Mouse (Mus musculus): ENCODE measurements at regions not wholly inside any gene's neighbourhood (a gene's known extent, or its start where the extent isn't known, plus 50 kb on each side); places are given as distances from the start of the nearest gene placed in this dataset.

GRCm38 (mm10) chr3:41478971-41479370, 76.6 kb upstream of the Jade1 start:
- no peak for DNase-seq
- intact Hi-C loops (cut with DNase I) = no loop called here

DNA sequence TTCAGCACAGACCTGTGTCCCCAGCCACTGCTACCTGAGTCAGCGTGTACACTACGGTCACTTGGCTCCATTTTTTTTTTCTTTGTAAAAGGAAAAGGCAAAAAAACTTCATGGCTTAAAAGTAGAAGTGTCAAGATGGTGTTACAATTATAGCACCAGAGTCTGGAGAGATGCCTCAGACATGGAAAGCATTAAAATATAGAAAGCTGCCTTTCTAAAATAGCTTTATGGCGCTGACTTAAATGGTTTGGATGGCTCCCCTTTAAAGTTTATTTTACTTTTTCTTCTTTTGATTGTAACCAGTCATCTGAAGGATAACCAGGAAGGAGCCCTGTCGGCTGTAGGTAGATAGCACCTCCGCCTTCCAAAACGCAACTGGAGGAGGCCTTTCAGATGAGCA, 79.0 kb upstream of the Jade1 start:
- intact Hi-C loops (cut with DNase I) = no loop called here
- DNase-seq = no peak

- no peak for DNase-seq
- intact Hi-C loops (cut with DNase I) = no loop called here
Observed at GRCm38 (mm10) chr3:41472586-41472985, 82.9 kb upstream of the Jade1 start.

DNA sequence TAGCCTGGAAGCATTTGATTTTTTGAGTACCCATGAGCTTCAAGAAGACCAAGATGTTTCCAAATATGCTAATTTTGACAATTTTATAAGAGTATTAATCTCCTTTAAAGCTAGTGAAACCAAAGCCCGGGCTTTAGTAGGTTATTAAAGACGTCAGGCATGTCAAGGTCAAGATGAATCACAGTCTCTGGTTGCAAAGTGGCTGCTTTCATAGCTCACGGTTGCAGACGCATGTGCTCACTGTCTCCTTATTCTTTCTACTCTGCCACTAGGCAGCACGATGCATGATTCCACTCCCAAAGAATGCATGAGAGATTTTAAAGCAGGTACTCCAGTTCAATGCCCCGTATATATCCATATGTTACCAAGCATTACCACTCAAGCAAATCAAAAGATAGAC, 86.4 kb upstream of the Jade1 start:
- DNase-seq = no peak
- intact Hi-C loops (cut with DNase I) = no loop called here

DNA sequence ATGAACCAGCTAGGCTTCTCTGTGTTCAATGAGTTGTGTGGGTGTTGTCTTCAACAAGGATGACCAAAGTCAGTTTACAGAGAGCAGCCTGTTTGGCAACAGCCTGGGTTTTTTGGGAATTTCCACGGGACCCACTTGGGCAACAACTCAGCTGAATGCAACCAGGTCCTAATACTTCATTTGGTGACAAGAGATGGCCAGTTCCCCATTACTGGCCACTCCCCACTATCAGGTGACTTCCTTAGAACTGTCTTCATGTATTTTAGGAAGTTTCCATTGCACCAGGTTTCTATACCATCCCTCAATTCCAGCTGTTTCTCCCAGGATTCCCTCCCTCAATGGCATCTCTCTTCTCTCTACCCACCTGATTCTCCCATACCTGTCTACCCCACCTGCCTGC, 87.7 kb upstream of the Jade1 start:
- intact Hi-C loops (cut with DNase I) = no loop called here
- DNase-seq = no peak

DNA sequence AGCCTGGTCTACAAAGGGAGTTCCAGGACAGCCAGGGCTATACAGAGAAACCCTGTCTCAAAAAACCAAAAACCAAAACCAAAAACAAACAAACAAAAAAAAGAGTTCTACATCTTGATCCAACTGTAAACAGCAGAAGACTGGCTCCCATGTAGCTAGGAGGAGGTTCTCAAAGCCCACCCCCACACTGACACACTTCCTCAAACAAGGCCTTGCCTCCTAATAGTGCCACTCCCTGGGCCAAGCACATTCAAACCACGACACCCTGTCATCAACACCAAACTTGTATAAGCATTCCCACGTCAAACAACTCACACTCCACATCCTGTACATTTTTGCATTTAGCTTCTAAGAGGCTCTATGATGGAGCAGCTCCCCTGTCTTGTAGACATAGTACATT, 89.6 kb upstream of the Jade1 start:
- intact Hi-C loops (cut with DNase I) = no loop called here
- DNase-seq = no peak

- intact Hi-C loops (cut with DNase I) = no loop called here
Observed at GRCm38 (mm10) chr3:41462953-41463644, 92.4 kb upstream of the Jade1 start.

GRCm38 (mm10) chr3:41460131-41460530, 95.4 kb upstream of the Jade1 start:
- intact Hi-C loops (cut with DNase I) = no loop called here

More at GRCm38 (mm10) chr3:41462953-41463644, 92.4 kb upstream of the Jade1 start:
- no peak for DNase-seq

GRCm38 (mm10) chr3:41458156-41458555, 97.4 kb upstream of the Jade1 start:
- intact Hi-C loops (cut with DNase I) = no loop called here
- no peak for DNase-seq

More at GRCm38 (mm10) chr3:41460131-41460530, 95.4 kb upstream of the Jade1 start:
- DNase-seq = no peak

GRCm38 (mm10) chr3:41453525-41453924, 102.0 kb upstream of the Jade1 start:
- intact Hi-C loops (cut with DNase I) = no loop called here
- no peak for DNase-seq

DNA sequence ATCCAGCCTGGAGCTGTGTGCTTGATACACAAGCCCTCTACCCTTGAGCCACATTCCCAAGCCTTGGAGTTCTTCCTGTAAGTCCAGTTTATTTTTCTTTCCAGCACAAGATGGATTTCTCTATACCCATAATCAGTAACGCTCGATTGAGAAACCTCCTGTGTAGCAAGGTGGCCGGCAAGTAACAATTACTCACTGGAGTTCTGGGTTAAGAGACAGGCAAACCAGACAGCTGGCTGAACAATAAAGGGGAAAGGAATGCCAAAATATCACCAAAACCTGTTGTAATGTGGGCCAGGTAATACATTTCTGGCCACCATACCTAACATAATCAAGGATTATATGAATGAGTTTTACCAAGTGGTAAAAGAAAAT, 102.8 kb upstream of the Jade1 start:
- intact Hi-C loops (cut with DNase I) = no loop called here
- no peak for DNase-seq

DNA sequence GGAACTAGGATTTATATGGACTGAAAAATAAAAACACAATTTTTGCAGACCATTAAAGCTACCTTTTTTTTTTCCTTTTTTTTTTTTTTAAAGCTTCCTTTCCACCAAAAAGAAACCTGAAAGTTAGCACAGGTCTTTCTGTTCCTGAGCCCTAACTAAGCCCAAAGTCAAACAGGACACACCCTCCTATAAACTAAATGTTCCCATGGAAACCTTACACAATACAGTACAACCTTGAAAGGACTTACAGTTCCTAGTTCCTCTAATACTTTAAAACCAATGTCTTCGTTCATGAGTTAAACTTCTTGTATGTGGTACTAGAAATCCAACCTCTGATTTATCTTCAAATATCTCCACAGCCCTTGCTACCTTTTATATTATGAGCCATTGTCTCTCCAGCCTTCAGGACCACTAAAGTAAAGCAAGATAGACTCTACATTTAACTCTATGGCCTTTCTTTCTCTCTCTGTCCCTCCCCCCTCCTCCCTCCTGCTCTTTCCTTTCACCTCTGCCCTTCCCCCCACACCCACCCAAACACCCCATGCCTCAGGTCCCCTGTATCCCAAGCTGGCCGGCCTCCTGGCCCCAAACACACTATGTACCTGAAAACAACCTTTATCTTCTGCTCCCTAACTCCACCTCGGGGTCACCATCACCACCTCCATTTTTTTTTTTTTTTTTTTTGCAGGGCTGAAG, 103.4 kb upstream of the Jade1 start:
- intact Hi-C loops (cut with DNase I) = no loop called here
- no peak for DNase-seq

GRCm38 (mm10) chr3:41450696-41451095, 104.8 kb upstream of the Jade1 start:
- intact Hi-C loops (cut with DNase I) = no loop called here
- DNase-seq = no peak

DNA sequence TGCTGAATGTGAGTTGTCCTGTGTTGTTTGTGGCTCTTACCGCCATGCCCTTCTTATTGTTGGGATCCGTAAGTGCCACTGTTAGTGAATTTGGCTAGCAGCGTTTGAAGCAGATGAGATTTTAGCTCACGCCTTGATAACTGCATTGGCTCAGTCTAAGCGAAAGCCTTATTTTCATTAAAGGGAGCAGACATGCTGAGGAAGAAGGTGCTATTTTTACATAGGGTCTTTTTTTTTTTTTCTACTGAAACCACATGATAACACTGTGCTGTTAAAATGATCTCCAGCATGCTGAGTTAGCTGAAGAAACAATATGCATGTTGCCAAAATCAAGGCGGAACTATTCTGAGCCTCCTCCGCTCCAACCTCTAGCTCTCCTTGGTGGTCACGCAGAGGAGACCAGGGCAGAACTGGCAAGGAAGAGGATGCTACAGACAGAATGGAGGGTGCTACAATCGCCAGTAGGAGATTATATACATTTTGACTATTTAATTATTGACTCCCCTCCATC, 111.2 kb upstream of the Jade1 start:
- DNase-seq = no peak
- intact Hi-C loops (cut with DNase I) = no loop called here

- no peak for DNase-seq
- intact Hi-C loops (cut with DNase I) = no loop called here
Observed at GRCm38 (mm10) chr3:41436238-41436637, 119.3 kb upstream of the Jade1 start.

GRCm38 (mm10) chr3:41433106-41433505, 122.4 kb upstream of the Jade1 start:
- no peak for DNase-seq
- intact Hi-C loops (cut with DNase I) = no loop called here

DNA sequence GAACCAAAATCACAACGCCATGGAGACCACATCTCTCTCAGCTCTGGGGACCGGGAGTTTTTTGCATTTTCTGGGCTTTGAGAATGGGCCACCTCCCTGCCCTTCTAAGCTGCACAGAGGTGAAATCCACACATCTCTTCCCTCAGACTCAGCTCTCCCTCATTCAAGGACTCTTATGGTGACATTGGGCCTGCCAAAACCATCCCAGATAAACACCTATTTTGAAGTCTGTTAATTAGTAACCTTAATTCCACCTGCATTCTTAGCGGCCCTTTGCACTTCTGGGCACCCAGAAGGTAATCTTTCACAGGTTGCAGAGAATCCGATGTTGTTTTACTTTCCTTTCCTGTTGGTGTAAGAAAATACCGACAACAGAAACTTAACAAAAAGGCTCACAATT, 123.2 kb upstream of the Jade1 start:
- DNase-seq = no peak

GRCm38 (mm10) chr3:41430191-41430590, 125.3 kb upstream of the Jade1 start:
- no peak for DNase-seq
- intact Hi-C loops (cut with DNase I) = no loop called here

More for the DNA sequence above, 123.2 kb upstream of the Jade1 start:
- intact Hi-C loops (cut with DNase I) = no loop called here

DNA sequence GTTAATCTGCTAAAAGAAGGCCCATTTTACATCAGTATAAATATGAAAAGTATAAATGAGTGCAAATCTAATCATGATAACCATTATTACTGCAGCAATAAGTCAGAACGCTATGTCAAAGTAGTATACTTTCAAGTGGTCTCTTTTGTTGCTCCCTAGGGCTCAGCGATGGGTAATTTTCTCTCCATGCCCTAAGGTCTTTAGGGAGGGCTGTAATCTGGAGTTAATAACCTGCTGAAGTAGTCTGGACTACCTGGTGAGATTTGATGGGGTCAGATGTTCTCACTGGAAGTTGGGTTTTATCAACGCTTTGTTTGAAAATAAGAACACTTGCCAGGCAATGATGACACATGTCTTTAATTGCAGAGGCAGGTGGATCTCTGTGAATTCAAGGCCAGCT, 128.6 kb upstream of the Jade1 start:
- no peak for DNase-seq
- intact Hi-C loops (cut with DNase I) = loop anchor here (10.0 kb wide), 1 partner anchor 138 kb away; no protein-coding TSS in a partner anchor

DNA sequence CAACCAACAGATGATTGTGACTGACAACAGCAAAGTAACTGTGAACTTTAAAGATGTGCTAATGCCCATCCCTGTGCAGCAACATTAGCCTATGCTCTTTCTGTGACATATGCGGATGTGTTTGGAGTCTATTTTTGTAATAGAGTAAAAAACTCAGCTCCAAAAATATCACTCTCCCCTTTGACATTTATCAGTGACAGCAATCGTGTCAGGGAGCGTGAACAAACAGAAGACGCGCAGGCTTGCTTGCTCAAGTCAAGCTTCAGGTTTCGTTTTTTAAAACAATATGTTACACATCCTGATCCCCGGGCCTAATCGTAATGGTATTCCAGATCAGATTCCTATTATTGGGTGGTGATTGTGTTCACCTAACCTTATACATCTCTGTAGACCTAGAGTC, 129.7 kb upstream of the Jade1 start:
- no peak for DNase-seq
- intact Hi-C loops (cut with DNase I) = loop anchor here (10.0 kb wide), 1 partner anchor 139 kb away; no protein-coding TSS in a partner anchor

GRCm38 (mm10) chr3:41424142-41424939, 131.2 kb upstream of the Jade1 start:
- DNase-seq = no peak
- intact Hi-C loops (cut with DNase I) = loop anchor here (10.0 kb wide), 1 partner anchor 140 kb away; no protein-coding TSS in a partner anchor

Data from left cerebral cortex, postnatal 4 days (tissue).